Mouse (Mus musculus) ES-E14 (cell line): ENCODE measurements at regions not wholly inside any gene's neighbourhood (a gene's known extent, or its start where the extent isn't known, plus 50 kb on each side); places are given as distances from the start of the nearest gene placed in this dataset.
A peak's percentile ranks its signal among the peaks of the same experiment; 100 is the strongest.

Experiments
- DNase-seq: peaks from one replicate; pipeline ENCODE4 v3.0.0-alpha.2; 2013; ENCODE audit warnings: low read depth, low spot score
- H3K27ac ChIP-seq: 2 replicates; pipeline ENCODE4 v1.5.1; 2012; ENCODE audit warnings: low read depth, mild to moderate bottlenecking, low read length, moderate library complexity, mixed read lengths; ENCODE audit not compliant: poor library complexity, insufficient read depth, severe bottlenecking
- H3K36me3 ChIP-seq: 2 replicates; pipeline ENCODE4 v1.6.1; 2012; ENCODE audit warnings: mild to moderate bottlenecking, low read length, moderate library complexity, mixed read lengths; ENCODE audit not compliant: control insufficient read depth, poor library complexity, insufficient read depth, severe bottlenecking
- H3K4me1 ChIP-seq, 2 experiments: fragments of 150-350 bp in 1 of 2; sonication (generic) in 1 of 2; 2 replicates each; pipeline ENCODE4 v1.6.1; 2012; ENCODE audit warnings: low read length in 2 of 2, mild to moderate bottlenecking in 1 of 2, mixed read lengths in 1 of 2; ENCODE audit not compliant: control insufficient read depth in 2 of 2, insufficient read depth in 2 of 2, poor library complexity in 1 of 2
- H3K4me3 ChIP-seq, 2 experiments: fragments of 150-350 bp in 1 of 2; sonication (generic) in 1 of 2; 2 replicates each; pipeline ENCODE4 v1.5.1; 2012; ENCODE audit warnings: low read length in 2 of 2, low read depth in 1 of 2, mild to moderate bottlenecking in 1 of 2, mixed read lengths in 1 of 2; ENCODE audit not compliant: insufficient read depth in 1 of 2, poor library complexity in 1 of 2, severe bottlenecking in 1 of 2
- H3K9ac ChIP-seq: 2 replicates; pipeline ENCODE4 v1.6.1; 2012; ENCODE audit warnings: low read depth, mild to moderate bottlenecking, low read length, mixed read lengths; ENCODE audit not compliant: poor library complexity, insufficient read depth, severe bottlenecking
- H3K9me3 ChIP-seq: fragments of 150-350 bp; sonication (generic); 2 replicates; pipeline ENCODE4 v1.6.1; 2012; ENCODE audit warnings: low read depth, mild to moderate bottlenecking, low read length; ENCODE audit not compliant: control insufficient read depth, insufficient read depth
- CHD2 ChIP-seq: IDR thresholded peaks from 2 replicates; pipeline ENCODE4 v1.6.1; 2014; ENCODE audit warnings: mild to moderate bottlenecking, low read depth, low read length, inconsistent platforms
- HCFC1 ChIP-seq: IDR thresholded peaks from 2 replicates; pipeline ENCODE4 v1.6.1; 2012; ENCODE audit warnings: low read length, inconsistent platforms, borderline replicate concordance; ENCODE audit not compliant: insufficient read depth
- MAFK ChIP-seq: IDR thresholded peaks from 2 replicates; pipeline ENCODE4 v1.6.1; 2014; ENCODE audit warnings: mild to moderate bottlenecking, low read depth, low read length, inconsistent platforms; ENCODE audit not compliant: insufficient read depth
- ZC3H11A ChIP-seq: IDR thresholded peaks from 2 replicates; pipeline ENCODE4 v1.6.1; 2012; ENCODE audit warnings: low read depth, mild to moderate bottlenecking, inconsistent platforms, low read length, borderline replicate concordance
- ZNF384 ChIP-seq: IDR thresholded peaks from 2 replicates; pipeline ENCODE4 v1.6.1; 2012; ENCODE audit warnings: low read depth, low read length, inconsistent platforms
- in situ Hi-C, 2 experiments: fragments of 600-800 bp; cut with MboI; formaldehyde crosslinking; loops; one replicate each; pipeline ENCODE4 v1.15.1; 2025; ENCODE audit warnings: low sequenced_read_pairs in 2 of 2, inconsistent platforms in 1 of 2; ENCODE audit not compliant: unreplicated experiment in 2 of 2

GRCm38 (mm10) chr11:15218671-15219070 is 619.6 kb downstream of the Pom121l12 start:
- in situ Hi-C loops: no loop called here
- H3K4me1 ChIP-seq: no peaks in the 10 kb centered on the region

GRCm38 (mm10) chr11:15221856-15222255 is 622.8 kb downstream of the Pom121l12 start:
- Histone ChIP-seq H3K4me1 (no peaks in the 10 kb centered on the region), H3K27ac (no peak overlapping the region; the same call in 1 of the 2 replicates), H3K9ac (no peak overlapping the region), H3K4me3 (no peak overlapping the region), H3K9me3 (peaks cover 12% of the 10 kb centered on the region), H3K36me3 (no peaks in the 10 kb centered on the region)
- in situ Hi-C loops: no loop called here
- TF ChIP-seq CHD2 (no peak), HCFC1 (no peak), ZC3H11A (no peak), MAFK (no peak), ZNF384 (no peak)
- peak; percentile 16 for DNase-seq

More at GRCm38 (mm10) chr11:15218671-15219070, 619.6 kb downstream of the Pom121l12 start:
- Histone ChIP-seq H3K36me3 (no peaks in the 10 kb centered on the region), H3K4me3 (no peak overlapping the region), H3K9me3 (0 out of 2 replicates have a peak, but pooled peaks cover 2% of the 10 kb centered on the region), H3K9ac (no peak overlapping the region), H3K27ac (no peak overlapping the region)
- no peak for TF ChIP-seq CHD2
- DNase-seq: no peak

- H3K9ac ChIP-seq: no peak overlapping the region
- TF ChIP-seq ZNF384 (no peak), HCFC1 (no peak), CHD2 (no peak), ZC3H11A (no peak), MAFK (no peak)
- DNase-seq: no peak
- H3K9me3 ChIP-seq: no peaks in the 10 kb centered on the region
- H3K4me3 ChIP-seq: no peak overlapping the region
- H3K27ac ChIP-seq: no peak overlapping the region
- in situ Hi-C loops: no loop called here
- H3K4me1 ChIP-seq: no peaks in the 10 kb centered on the region
- H3K36me3 ChIP-seq: no peaks in the 10 kb centered on the region
Measured at GRCm38 (mm10) chr11:15250022-15250421, 650.9 kb downstream of the Pom121l12 start.

- Histone ChIP-seq H3K36me3 (no peaks in the 10 kb centered on the region), H3K9me3 (no peaks in the 10 kb centered on the region), H3K9ac (no peak overlapping the region), H3K4me1 (no peaks in the 10 kb centered on the region), H3K27ac (no peak overlapping the region), H3K4me3 (no peak overlapping the region)
- in situ Hi-C loops: no loop called here
- no peak for DNase-seq
- TF ChIP-seq ZNF384 (no peak), ZC3H11A (no peak), CHD2 (no peak), MAFK (no peak)
Measured at GRCm38 (mm10) chr11:15274043-15274773, 675.1 kb downstream of the Pom121l12 start.

GRCm38 (mm10) chr11:15308457-15308856 is 709.4 kb downstream of the Pom121l12 start:
- no peak overlapping the region for H3K27ac ChIP-seq
- no peak for TF ChIP-seq ZC3H11A
- no peak for TF ChIP-seq ZNF384
- TF ChIP-seq CHD2: no peak
- TF ChIP-seq MAFK: no peak
- no peak for TF ChIP-seq HCFC1
- H3K9ac ChIP-seq: no peak overlapping the region
- no peaks in the 10 kb centered on the region for H3K9me3 ChIP-seq
- H3K4me3 ChIP-seq: no peak overlapping the region
- no peaks in the 10 kb centered on the region for H3K4me1 ChIP-seq
- in situ Hi-C loops: no loop called here
- H3K36me3 ChIP-seq: no peaks in the 10 kb centered on the region
- no peak for DNase-seq
